Mouse (Mus musculus) CD4-positive, CD25-positive, alpha-beta regulatory T cell, adult 4 months (primary cell): ENCODE measurements around the gene B430305J03Rik. TPM values are rescaled to one million over a fixed set of nuclear protein-coding genes. Genes with fewer than 3 reads are reported as not detected.

ENCODE experiments used
- ATAC-seq: one replicate; pipeline ENCODE4 v1.8.0; 2017
- polyA plus RNA-seq, 2 experiments: library from polyadenylated mRNA; unstranded; fragments of 100-300 nt; shearing (Covaris generic); gene quantifications; one replicate each; pipeline ENCODE4 v1.2.1; 2017

B430305J03Rik gene
- polyA plus RNA-seq, 2 experiments from 2014 or later, result not detected

- ATAC-seq, result no peak
Observed at GRCm38 (mm10) chr3:61348036-61348614, 17.6 kb downstream of the B430305J03Rik start.

GRCm38 (mm10) chr3:61345636-61346035 lies 20.1 kb downstream of the B430305J03Rik start:
- no peak for ATAC-seq

GRCm38 (mm10) chr3:61344031-61344430 lies 21.7 kb downstream of the B430305J03Rik start:
- no peak for ATAC-seq

GRCm38 (mm10) chr3:61340321-61340720 lies 25.4 kb downstream of the B430305J03Rik start:
- ATAC-seq, result no peak

DNA sequence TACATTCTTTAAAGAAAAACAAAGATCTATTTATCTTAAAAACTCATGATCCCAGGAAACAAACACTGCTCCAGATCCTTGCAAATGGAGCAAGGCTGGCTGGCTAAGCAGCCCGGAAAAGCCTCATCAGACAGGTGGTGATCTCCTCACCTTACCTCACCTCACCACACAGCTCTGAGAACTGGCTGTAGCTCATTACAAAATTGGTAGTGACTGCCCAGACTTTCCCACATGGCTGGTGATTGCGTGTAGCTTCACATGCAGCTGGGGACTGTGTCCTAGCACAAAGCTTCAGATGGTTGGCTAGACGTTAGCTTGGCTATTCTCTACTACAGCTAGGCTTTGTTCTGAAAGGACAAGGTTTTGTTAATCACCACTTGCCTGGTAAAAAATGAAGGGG lies 28.5 kb downstream of the B430305J03Rik start:
- no peak for ATAC-seq

DNA sequence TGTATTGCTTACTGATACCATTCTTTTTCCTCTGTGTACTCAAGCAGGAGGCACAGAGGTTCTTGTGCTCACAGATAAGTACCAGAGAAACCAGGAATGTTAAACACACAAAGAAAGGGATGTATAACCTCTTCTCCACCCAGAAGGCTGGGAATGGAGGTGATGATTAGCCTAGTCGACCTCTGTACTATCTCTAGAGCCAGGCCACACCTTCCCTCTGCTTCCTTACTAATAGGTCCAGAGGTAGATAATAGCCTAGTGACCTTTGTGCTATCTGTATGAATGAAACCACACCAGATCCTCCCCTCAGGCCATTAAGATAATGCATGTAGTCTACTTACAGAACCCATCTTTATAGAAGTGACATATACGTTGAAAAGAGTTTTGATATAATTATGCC lies 29.5 kb downstream of the B430305J03Rik start:
- no peak for ATAC-seq

- ATAC-seq, result no peak
Observed at GRCm38 (mm10) chr3:61321632-61322031, 44.1 kb downstream of the B430305J03Rik start.

DNA sequence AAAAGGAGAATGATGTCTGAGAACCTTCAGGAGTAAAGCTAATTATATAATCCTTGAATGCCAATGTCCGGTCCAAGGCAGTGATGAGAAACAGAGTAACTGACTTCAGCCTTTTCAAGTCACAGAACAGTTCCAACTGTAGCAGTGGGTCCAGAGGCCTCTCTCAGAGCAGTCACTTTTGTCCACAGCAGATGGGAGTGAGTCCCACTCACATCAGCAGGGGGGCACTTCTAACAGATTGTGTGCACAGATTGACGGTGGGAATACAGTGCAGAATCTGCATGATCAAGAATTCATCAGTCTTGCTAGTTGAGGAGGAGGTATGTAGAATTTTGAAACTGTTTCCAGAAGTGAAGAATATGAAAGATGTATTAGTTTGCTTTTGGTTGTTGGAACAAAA lies 45.7 kb downstream of the B430305J03Rik start:
- no peak for ATAC-seq

DNA sequence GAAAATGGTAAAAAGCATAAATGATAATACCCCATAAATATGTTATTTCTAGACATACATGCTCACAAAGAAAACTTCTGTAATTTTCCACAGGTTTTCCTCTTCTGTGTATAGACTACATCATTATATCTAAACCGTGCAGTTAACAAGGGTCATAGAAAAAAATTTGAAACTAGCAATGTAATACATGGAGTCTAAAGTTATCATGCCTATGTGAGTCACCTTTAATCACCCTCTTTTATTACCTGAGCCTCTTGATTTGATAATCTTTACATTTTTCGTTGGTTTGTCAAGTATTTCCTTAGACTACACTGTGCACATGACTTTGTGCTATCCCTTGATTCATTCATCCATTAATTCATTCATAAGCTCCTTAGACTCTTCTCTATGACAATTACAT lies 50.7 kb downstream of the B430305J03Rik start:
- no peak for ATAC-seq

Other genes starting within 250 kb of the B430305J03Rik start
- 10 to 100 TPM; 13.5 to 17.8 TPM for gene Rap2b, start 4.3 kb downstream of the B430305J03Rik start, polyA plus RNA-seq